ENCODE assay signal across 12 mouse cellular contexts in the genomic region with DNA sequence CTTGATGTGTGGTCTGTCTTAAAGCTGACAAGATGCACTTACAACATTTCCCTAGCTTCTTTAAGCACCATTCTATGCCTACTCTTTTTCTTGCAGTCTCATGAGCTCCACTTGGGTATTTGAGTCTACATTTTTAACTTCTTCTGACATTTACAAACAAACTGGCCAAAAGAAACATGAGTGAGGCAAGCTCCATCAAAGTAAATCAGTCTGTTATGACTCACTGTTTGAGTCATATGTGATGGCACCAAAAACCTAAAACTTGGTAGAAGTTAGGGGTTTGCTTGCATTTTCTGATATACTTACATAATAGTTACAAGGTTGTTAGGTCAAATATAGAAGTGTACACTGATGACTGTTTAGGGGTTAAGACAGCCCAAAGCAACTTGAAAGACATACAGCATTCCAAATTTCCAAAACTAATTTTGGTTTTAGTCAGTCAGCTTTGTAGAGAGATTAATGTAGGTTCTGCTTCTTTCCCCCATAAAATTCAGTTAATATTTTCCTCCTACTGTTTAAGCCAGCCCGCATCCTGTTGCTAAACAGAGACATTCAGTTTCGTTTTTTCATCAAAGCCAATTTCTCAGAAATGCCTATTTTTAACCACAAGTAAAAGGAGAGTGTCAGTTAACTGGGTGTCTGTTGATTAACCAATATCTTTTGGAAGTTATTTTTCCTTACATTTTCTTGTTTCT.
DNase-seq lines count a peak whose midpoint lies in the region; ATAC-seq and TF ChIP-seq lines count a peak whose summit lies in the region.
"Had no signal": no experiment of that assay in that cellular context is flagged by ENCODE, and none has a peak within 500 bp of the region (broad histone marks: within the 10 kb centered on the region; RNA-seq: fewer than 3 reads in every experiment).

No protein-coding gene starts in this region.

- H3K27me3 ChIP-seq in Patski = no peaks in the 10 kb centered on the region
- H3K27me3 ChIP-seq in midbrain, embryonic 15.5 days (replicated peaks) = no peaks in the 10 kb centered on the region
- H3K27me3 ChIP-seq: embryonic facial prominence, embryonic 15.5 days; forebrain, embryonic 15.5 days had no signal

- no peak overlapping the region for H3K4me3 ChIP-seq in midbrain, embryonic 15.5 days
- H3K4me3 ChIP-seq: embryonic facial prominence, embryonic 15.5 days; forebrain, embryonic 15.5 days had no signal

- POLR2A ChIA-PET in Patski (lab: Charles Lee) = no interaction called here

- H3K9me3 ChIP-seq in midbrain, embryonic 15.5 days = 0 out of 2 replicates have a peak, but pooled peaks cover 3% of the 10 kb centered on the region
- H3K9me3 ChIP-seq: embryonic facial prominence, embryonic 15.5 days; forebrain, embryonic 15.5 days had no signal

- H3K4me2 ChIP-seq in midbrain, embryonic 15.5 days = no peak overlapping the region
- H3K4me2 ChIP-seq: embryonic facial prominence, embryonic 15.5 days; forebrain, embryonic 15.5 days had no signal

- no peaks in the 10 kb centered on the region for H3K4me1 ChIP-seq in midbrain, embryonic 15.5 days
- H3K4me1 ChIP-seq: embryonic facial prominence, embryonic 15.5 days; forebrain, embryonic 15.5 days had no signal

- 74% methylated on average over 2 of the region's 2 CpGs for WGBS in midbrain, embryonic 15.5 days

- peak; percentile 17 for DNase-seq in lung, postnatal 36 days
- DNase-seq in lung, postnatal 10 days = no peak
- DNase-seq in Patski (ENCODE audit: low read depth, low spot score) = peak; percentile 22
- DNase-seq in c-Kit-positive CD71-positive TER-119-positive erythroid progenitor cells, embryonic 14.5 days (ENCODE audit: low spot score) = peak; percentile 47
- DNase-seq in naive thymus-derived CD4-positive, alpha-beta T cell, adult 2 months (ENCODE audit: low read depth) = peak; percentile 81
- no peak for DNase-seq in layer of hippocampus, postnatal 36 days
- DNase-seq: kidney, postnatal 4 days; lung, postnatal 4 days had no signal

- no peak for TF ChIP-seq CTCF in Patski (IDR thresholded peaks at IDR 0.05)

- H3K9ac ChIP-seq in midbrain, embryonic 15.5 days = no peak overlapping the region
- H3K9ac ChIP-seq: embryonic facial prominence, embryonic 15.5 days; forebrain, embryonic 15.5 days had no signal

- H3K36me3 ChIP-seq in midbrain, embryonic 15.5 days (replicated peaks) = no peaks in the 10 kb centered on the region
- H3K36me3 ChIP-seq: embryonic facial prominence, embryonic 15.5 days; forebrain, embryonic 15.5 days had no signal

- CTCF ChIA-PET in Patski (lab: Charles Lee) = no interaction called here

- no peak overlapping the region for H3K27ac ChIP-seq in midbrain, embryonic 15.5 days
- H3K27ac ChIP-seq: embryonic facial prominence, embryonic 15.5 days; forebrain, embryonic 15.5 days had no signal

- ATAC-seq in Patski = peak; percentile 78
- ATAC-seq in midbrain, embryonic 15.5 days (replicated peaks) = no peak
- ATAC-seq: forebrain, embryonic 15.5 days; intestine, embryonic 16.5 days had no signal

- in situ Hi-C loops in Patski (cut with MboI; ENCODE audit: low pct_unique_long_range_greater_than_20kb) = no loop called here

Comparison
In these comparisons a context has a peak if more than half of its experiments do, and no peak if none do; other contexts are left out.
1. DNase-seq: peak in lung, postnatal 36 days (single experiment), Patski (single experiment), c-Kit-positive CD71-positive TER-119-positive erythroid progenitor cells, embryonic 14.5 days (single experiment) and naive thymus-derived CD4-positive, alpha-beta T cell, adult 2 months (single experiment); none in lung, postnatal 10 days (single experiment) and layer of hippocampus, postnatal 36 days (0 of 2).